Mouse (Mus musculus) neural tube, embryonic 12.5 days (tissue): ENCODE measurements around the gene Cdk5rap2. TPM values are rescaled to one million over a fixed set of nuclear protein-coding genes. Genes with fewer than 3 reads are reported as not detected.

Experiments
- ATAC-seq: fragments of 200-750 bp; cut with Nextera tagmentation; 2 replicates; pipeline ENCODE4 v1.8.0; 2017; ENCODE audit warnings: low read depth, mild to moderate bottlenecking, moderate TSS enrichment, moderate library complexity; ENCODE audit not compliant: low FRiP score
- H3K27ac ChIP-seq: fragments of 300-500 bp; sonication (generic); 2 replicates; pipeline ENCODE4 v1.5.1; 2016
- H3K27me3 ChIP-seq: fragments of 300-500 bp; sonication (generic); replicated peaks from 2 replicates; pipeline ENCODE4 v1.6.1; 2016; ENCODE audit warnings: mild to moderate bottlenecking
- H3K36me3 ChIP-seq: fragments of 300-500 bp; sonication (generic); 2 replicates; pipeline ENCODE4 v1.6.1; 2016; ENCODE audit warnings: mild to moderate bottlenecking
- H3K4me1 ChIP-seq: fragments of 300-500 bp; sonication (generic); 2 replicates; pipeline ENCODE4 v1.6.1; 2016
- H3K4me2 ChIP-seq: fragments of 300-500 bp; sonication (generic); replicated peaks from 2 replicates; pipeline ENCODE4 v1.6.1; 2016; ENCODE audit warnings: mild to moderate bottlenecking
- H3K4me3 ChIP-seq: fragments of 300-500 bp; sonication (generic); 2 replicates; pipeline ENCODE4 v1.5.1; 2016
- H3K9ac ChIP-seq: fragments of 300-500 bp; sonication (generic); 2 replicates; pipeline ENCODE4 v1.6.1; 2016; ENCODE audit warnings: mild to moderate bottlenecking
- H3K9me3 ChIP-seq: fragments of 300-500 bp; sonication (generic); 2 replicates; pipeline ENCODE4 v1.6.1; 2016; ENCODE audit warnings: mild to moderate bottlenecking
- WGBS: fragments of 180-500 bp; shearing (Covaris S2); methylation state at CpG from one replicate; pipeline ENCODE4 v1.1.7; 2016; 5-methylcytosine and 5-hydroxymethylcytosine counted together
- polyA plus RNA-seq: library from polyadenylated mRNA; unstranded; fragments of >200 nt; fragmentation: Nextera tagmentation; extraction: Ambion mirVana; gene quantifications from 2 replicates; pipeline ENCODE4 v1.2.1, GENCODE M21; 2016

Gene Cdk5rap2
- polyA plus RNA-seq, result 17.7 and 19.9 TPM in 2 replicates

- Histone ChIP-seq H3K4me3 (peak within 1 kb of the TSS; percentile 76), H3K27ac (peak within 1 kb of the TSS; percentile 62), H3K27me3 (no peaks in the 10 kb centered on the region), H3K4me1 (peaks cover 14% of the 10 kb centered on the region), H3K36me3 (no peaks in the 10 kb centered on the region), H3K9me3 (no peaks in the 10 kb centered on the region), H3K4me2 (peak within 1 kb of the TSS; percentile 68), H3K9ac (peak within 1 kb of the TSS; percentile 79)
- whole genome bisulfite sequencing, result under 1% methylated on average over 55 of the region's 55 CpGs
- ATAC-seq, result peak; percentile 97
Measured at GRCm38 (mm10) chr4:70409994-70410721, at the start of gene Cdk5rap2. Gene Cdk5rap2 (minus strand): TSS chr4:70410443.

- Histone ChIP-seq H3K4me2 (no peak overlapping the region), H3K9ac (no peak overlapping the region), H3K27ac (no peak overlapping the region), H3K36me3 (no peaks in the 10 kb centered on the region), H3K9me3 (no peaks in the 10 kb centered on the region), H3K4me1 (no peaks in the 10 kb centered on the region), H3K27me3 (no peaks in the 10 kb centered on the region), H3K4me3 (no peak overlapping the region)
- WGBS, result 88% methylated on average over 3 of the region's 3 CpGs
- no peak for ATAC-seq
Measured at GRCm38 (mm10) chr4:70452161-70452560, 41.9 kb upstream of the Cdk5rap2 start.

GRCm38 (mm10) chr4:70451750-70452149 lies 41.5 kb upstream of the Cdk5rap2 start:
- Histone ChIP-seq H3K4me2 (no peak overlapping the region), H3K4me3 (no peak overlapping the region), H3K27me3 (no peaks in the 10 kb centered on the region), H3K4me1 (no peaks in the 10 kb centered on the region), H3K9me3 (no peaks in the 10 kb centered on the region), H3K36me3 (no peaks in the 10 kb centered on the region), H3K27ac (no peak overlapping the region), H3K9ac (no peak overlapping the region)
- WGBS, result 0% methylated on average over 2 of the region's 2 CpGs
- ATAC-seq, result no peak

- no peaks in the 10 kb centered on the region for H3K27me3 ChIP-seq
- H3K36me3 ChIP-seq, result no peaks in the 10 kb centered on the region
- H3K4me1 ChIP-seq, result no peaks in the 10 kb centered on the region
- H3K4me3 ChIP-seq, result no peak overlapping the region
- no peak overlapping the region for H3K27ac ChIP-seq
- ATAC-seq, result no peak
- no peak overlapping the region for H3K9ac ChIP-seq
- H3K4me2 ChIP-seq, result no peak overlapping the region
- 91% methylated on average over 1 of the region's 1 CpGs for WGBS
- no peaks in the 10 kb centered on the region for H3K9me3 ChIP-seq
Measured at GRCm38 (mm10) chr4:70449668-70450067, 39.4 kb upstream of the Cdk5rap2 start.

- no peaks in the 10 kb centered on the region for H3K4me1 ChIP-seq
- no peak for ATAC-seq
- no peaks in the 10 kb centered on the region for H3K36me3 ChIP-seq
- no peak overlapping the region for H3K4me3 ChIP-seq
- no peak overlapping the region for H3K9ac ChIP-seq
- no peak overlapping the region for H3K27ac ChIP-seq
- no peak overlapping the region for H3K4me2 ChIP-seq
- no peaks in the 10 kb centered on the region for H3K27me3 ChIP-seq
- 79% methylated on average over 3 of the region's 3 CpGs for WGBS
- no peaks in the 10 kb centered on the region for H3K9me3 ChIP-seq
Measured at GRCm38 (mm10) chr4:70446774-70447173, 36.5 kb upstream of the Cdk5rap2 start.

GRCm38 (mm10) chr4:70420202-70420601 lies 10.0 kb upstream of the Cdk5rap2 start:
- Histone ChIP-seq H3K27ac (no peak overlapping the region), H3K27me3 (no peaks in the 10 kb centered on the region), H3K4me1 (no peaks in the 10 kb centered on the region), H3K9me3 (no peaks in the 10 kb centered on the region), H3K9ac (no peak overlapping the region), H3K4me3 (no peak overlapping the region), H3K4me2 (no peak overlapping the region), H3K36me3 (no peaks in the 10 kb centered on the region)
- 75% methylated on average over 2 of the region's 2 CpGs for WGBS
- no peak for ATAC-seq

- Histone ChIP-seq H3K4me2 (no peak overlapping the region), H3K9me3 (no peaks in the 10 kb centered on the region), H3K36me3 (no peaks in the 10 kb centered on the region), H3K4me3 (no peak overlapping the region), H3K9ac (no peak overlapping the region), H3K27ac (no peak overlapping the region), H3K4me1 (peaks cover 14% of the 10 kb centered on the region), H3K27me3 (no peaks in the 10 kb centered on the region)
- 21% methylated on average over 2 of the region's 2 CpGs for WGBS
- ATAC-seq, result peak; percentile 8; the same call in 1 of the 2 replicates
Measured at GRCm38 (mm10) chr4:70412126-70412525, 1.9 kb upstream of the Cdk5rap2 start.

GRCm38 (mm10) chr4:70409456-70409855 lies 787 bp downstream of the Cdk5rap2 start:
- ATAC-seq, result no peak
- no peak overlapping the region for H3K27ac ChIP-seq
- peaks cover 14% of the 10 kb centered on the region for H3K4me1 ChIP-seq
- peak overlapping the region; percentile 76 for H3K4me3 ChIP-seq
- H3K27me3 ChIP-seq, result no peaks in the 10 kb centered on the region
- H3K4me2 ChIP-seq, result peak overlapping the region; percentile 68
- H3K36me3 ChIP-seq, result no peaks in the 10 kb centered on the region
- H3K9me3 ChIP-seq, result no peaks in the 10 kb centered on the region
- H3K9ac ChIP-seq, result peak overlapping the region; percentile 79
- WGBS, result 30% methylated on average over 9 of the region's 9 CpGs

GRCm38 (mm10) chr4:70402109-70402819 lies 8.0 kb downstream of the Cdk5rap2 start:
- no peak overlapping the region for H3K9ac ChIP-seq
- H3K27me3 ChIP-seq, result no peaks in the 10 kb centered on the region
- H3K9me3 ChIP-seq, result no peaks in the 10 kb centered on the region
- peak; percentile 68 for ATAC-seq
- 76% methylated on average over 9 of the region's 9 CpGs for WGBS
- no peak overlapping the region for H3K4me3 ChIP-seq
- no peak overlapping the region for H3K27ac ChIP-seq
- peaks cover 29% of the 10 kb centered on the region for H3K36me3 ChIP-seq
- no peak overlapping the region for H3K4me2 ChIP-seq
- no peaks in the 10 kb centered on the region; the same call in 1 of the 2 replicates for H3K4me1 ChIP-seq

- Histone ChIP-seq H3K27me3 (no peaks in the 10 kb centered on the region), H3K36me3 (peaks cover 29% of the 10 kb centered on the region), H3K4me3 (no peak overlapping the region), H3K4me1 (no peaks in the 10 kb centered on the region), H3K27ac (no peak overlapping the region), H3K9ac (no peak overlapping the region), H3K9me3 (no peaks in the 10 kb centered on the region), H3K4me2 (no peak overlapping the region)
- WGBS, result 91% methylated on average over 5 of the region's 5 CpGs
- ATAC-seq, result no peak
Measured at GRCm38 (mm10) chr4:70399476-70399875, 10.8 kb downstream of the Cdk5rap2 start.

- no peak overlapping the region for H3K9ac ChIP-seq
- H3K4me3 ChIP-seq, result no peak overlapping the region
- H3K36me3 ChIP-seq, result peaks cover 29% of the 10 kb centered on the region
- H3K4me2 ChIP-seq, result no peak overlapping the region
- H3K4me1 ChIP-seq, result no peaks in the 10 kb centered on the region
- H3K9me3 ChIP-seq, result no peaks in the 10 kb centered on the region
- no peak overlapping the region for H3K27ac ChIP-seq
- no peak for ATAC-seq
- no peaks in the 10 kb centered on the region for H3K27me3 ChIP-seq
- WGBS, result 80% methylated on average over 2 of the region's 2 CpGs
Measured at GRCm38 (mm10) chr4:70399074-70399473, 11.2 kb downstream of the Cdk5rap2 start.

GRCm38 (mm10) chr4:70398088-70398487 lies 12.2 kb downstream of the Cdk5rap2 start:
- Histone ChIP-seq H3K4me2 (no peak overlapping the region), H3K36me3 (peaks cover 26% of the 10 kb centered on the region)
- WGBS, result 87% methylated on average over 4 of the region's 4 CpGs

More at GRCm38 (mm10) chr4:70398088-70398487, 12.2 kb downstream of the Cdk5rap2 start:
- ATAC-seq, result no peak
- no peak overlapping the region for H3K4me3 ChIP-seq
- H3K27me3 ChIP-seq, result no peaks in the 10 kb centered on the region
- H3K9ac ChIP-seq, result no peak overlapping the region
- no peak overlapping the region for H3K27ac ChIP-seq
- H3K9me3 ChIP-seq, result no peaks in the 10 kb centered on the region
- no peaks in the 10 kb centered on the region for H3K4me1 ChIP-seq
